In the genomic region with DNA sequence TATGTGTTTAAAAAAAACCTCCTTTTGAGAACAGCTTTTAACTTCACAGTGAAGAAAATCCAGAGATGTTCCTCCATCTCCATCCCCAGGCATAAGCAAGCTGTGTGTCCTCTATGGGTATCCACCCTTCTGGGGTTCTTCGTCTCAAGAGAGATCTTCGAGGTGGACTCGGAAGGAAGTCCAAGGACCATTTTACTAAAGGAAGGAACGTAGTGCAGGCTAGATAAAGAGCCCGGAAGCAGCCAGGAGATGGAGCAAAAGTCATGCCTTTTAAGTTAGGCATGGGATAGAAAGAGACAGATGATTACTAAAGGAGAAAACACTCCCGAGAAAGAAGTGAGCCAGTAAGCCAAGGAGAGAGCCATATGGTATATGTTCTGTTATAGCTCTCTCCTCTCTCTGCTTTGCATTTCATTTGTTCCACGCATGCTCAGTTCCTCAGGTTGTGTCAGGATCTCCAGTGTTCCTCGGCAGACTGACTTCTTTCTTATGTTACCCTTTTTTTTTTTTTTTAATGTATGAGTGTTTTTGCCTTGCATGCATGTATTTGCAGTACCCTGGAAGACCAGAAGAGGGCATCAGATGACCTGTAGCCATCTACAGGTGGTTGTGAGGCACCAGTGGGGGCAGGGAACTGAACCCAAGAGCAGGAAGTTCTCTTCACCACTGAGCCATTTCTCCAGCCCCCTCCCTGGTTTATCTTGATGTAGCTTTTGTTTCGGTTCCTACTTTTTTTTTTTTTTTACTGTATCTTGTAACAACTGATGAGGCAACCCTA, we compare ENCODE assay signal across 8 mouse cellular contexts. TPM values are rescaled to one million over a fixed set of nuclear protein-coding genes. Genes with fewer than 3 reads are reported as not detected.
DNase-seq lines count a peak whose midpoint lies in the region; ATAC-seq and TF ChIP-seq lines count a peak whose summit lies in the region.

No protein-coding gene starts in this region.

- H3K27me3 ChIP-seq in cerebellum, adult 2 months (ENCODE audit: control insufficient read depth, insufficient read depth, low read length): no peaks in the 10 kb centered on the region
- no peaks in the 10 kb centered on the region for H3K27me3 ChIP-seq in stomach, embryonic 14.5 days (ENCODE audit: control insufficient read depth, insufficient read depth, low read length)

- no peak overlapping the region for H3K9ac ChIP-seq in stomach, embryonic 14.5 days (replicated peaks; ENCODE audit: low read depth, low read length)

- peak; percentile 46; the same call in 1 of the 2 replicates for TF ChIP-seq CTCF in cerebellum, adult 2 months (IDR thresholded peaks at IDR 0.05; ENCODE audit: borderline replicate concordance, insufficient read depth, low read depth, low read length)
- TF ChIP-seq CTCF in bone marrow, adult 2 months (IDR thresholded peaks at IDR 0.05; ENCODE audit: control insufficient read depth, insufficient read depth, low read length): peak; percentile 88

- H3K36me3 ChIP-seq in stomach, embryonic 14.5 days (ENCODE audit: control insufficient read depth, insufficient read depth, low read length): no peaks in the 10 kb centered on the region

- no peak overlapping the region for H3K4me3 ChIP-seq in cerebellum, adult 2 months (replicated peaks; ENCODE audit: insufficient read depth, low read depth, low read length)
- H3K4me3 ChIP-seq in bone marrow, adult 2 months (replicated peaks; ENCODE audit: control insufficient read depth, low read depth, low read length): no peak overlapping the region
- no peak overlapping the region for H3K4me3 ChIP-seq in stomach, embryonic 14.5 days (ENCODE audit: low read depth, low read length)

- H3K4me1 ChIP-seq in cerebellum, adult 2 months (ENCODE audit: control insufficient read depth, insufficient read depth, low read length): no peaks in the 10 kb centered on the region
- peaks cover 3% of the 10 kb centered on the region for H3K4me1 ChIP-seq in bone marrow, adult 2 months (ENCODE audit: control insufficient read depth, insufficient read depth, low read length)
- H3K4me1 ChIP-seq in stomach, embryonic 14.5 days (ENCODE audit: control insufficient read depth, insufficient read depth, low read length): no peaks in the 10 kb centered on the region

- H3K4me2 ChIP-seq in stomach, embryonic 14.5 days (replicated peaks; ENCODE audit: low read depth, low read length): no peak overlapping the region

- H3K27ac ChIP-seq in cerebellum, adult 2 months (ENCODE audit: insufficient read depth, low read length): no peak overlapping the region
- peak overlapping the region; percentile 29; the same call in 1 of the 2 replicates for H3K27ac ChIP-seq in bone marrow, adult 2 months (ENCODE audit: control insufficient read depth, insufficient read depth, low read depth, low read length, poor library complexity)
- H3K27ac ChIP-seq in stomach, embryonic 14.5 days (ENCODE audit: low read length): 0 out of 2 replicates have a peak overlapping the region, but pooled peaks have one; percentile 10

- TF ChIP-seq POLR2A in cerebellum, adult 2 months (IDR thresholded peaks at IDR 0.05; ENCODE audit: borderline replicate concordance, insufficient read depth, low read length): no peak
- no peak for TF ChIP-seq POLR2A in bone marrow, adult 2 months (IDR thresholded peaks at IDR 0.05; ENCODE audit: borderline replicate concordance, control insufficient read depth, low read depth, low read length)

- WGBS in cerebellum, adult 2 months: 74% methylated on average over 9 of the region's 9 CpGs
- 11% methylated on average over 9 of the region's 9 CpGs for WGBS in bone marrow, adult 2 months
- 75% methylated on average over 9 of the region's 9 CpGs for WGBS in stomach, embryonic 14.5 days

- no peak for DNase-seq in cerebellum, adult 2 months
- no peak for DNase-seq in cerebellum, adult 9-11 months
- DNase-seq in A20 (ENCODE audit: low read depth, low spot score): peak; percentile 96
- peak; percentile 39 for DNase-seq in gastrocnemius, postnatal 25 days
- DNase-seq in kidney, postnatal 14 days: peak; percentile 58
- DNase-seq in lung, postnatal 10 days: peak; percentile 80

- ATAC-seq in stomach, embryonic 14.5 days (ENCODE audit: insufficient number of reproducible peaks, insufficient read depth, low FRiP score, low read depth): no peak

- no peaks in the 10 kb centered on the region for H3K9me3 ChIP-seq in stomach, embryonic 14.5 days (ENCODE audit: control insufficient read depth, low read depth, low read length)

RNA-seq across cellular contexts. Expression of a gene that starts 11.1 kb away (rescaled TPM):
- polyA plus RNA-seq in cerebellum, adult 2 months (2012; rRNA removed): 0.95 and 1.00 TPM in 2 replicates
- 1.8 TPM in 1 of 2 replicates, not detected in the other for polyA plus RNA-seq in bone marrow, adult 2 months (2011; ENCODE audit: insufficient read depth, insufficient read length, low replicate concordance, missing spikeins)
- under 1 TPM; 0.79 to 0.88 TPM for total RNA-seq in gastrocnemius, postnatal 25 days (2021)
- polyA plus RNA-seq in stomach, embryonic 14.5 days (2014; fragmentation: Nextera tagmentation; extraction: Ambion mirVana): 0.10 and 0.35 TPM in 2 replicates

Comparison
In these comparisons a context has a peak if more than half of its experiments do, and no peak if none do; other contexts are left out.
1. DNase-seq: peak in A20 (single experiment), gastrocnemius, postnatal 25 days (single experiment), kidney, postnatal 14 days (single experiment) and lung, postnatal 10 days (single experiment); none in cerebellum, adult 2 months (0 of 2) and cerebellum, adult 9-11 months (single experiment).